Mouse (Mus musculus) heart, postnatal 0 days (tissue): Measurements from ENCODE around the gene Pard3. TPM values are rescaled to one million over a fixed set of nuclear protein-coding genes. Genes with fewer than 3 reads are reported as not detected.

Experiments
- ATAC-seq: fragments of 200-750 bp; cut with Nextera tagmentation; 2 replicates; pipeline ENCODE4 v1.8.0; 2017; ENCODE audit warnings: low read depth, moderate number of reproducible peaks, moderate library complexity; ENCODE audit not compliant: insufficient read depth
- DNase-seq: peaks from one replicate; pipeline ENCODE4 v3.0.0-alpha.2; 2016; ENCODE audit warnings: low spot score
- H3K27ac ChIP-seq: fragments of 300-500 bp; sonication (generic); 2 replicates; pipeline ENCODE4 v1.5.1; 2014; ENCODE audit warnings: low read depth, mild to moderate bottlenecking
- H3K27me3 ChIP-seq: fragments of 300-500 bp; sonication (generic); 2 replicates; pipeline ENCODE4 v1.6.1; 2014; ENCODE audit warnings: low read length, mixed read lengths; ENCODE audit not compliant: control insufficient read depth, insufficient read depth
- H3K36me3 ChIP-seq: fragments of 300-500 bp; sonication (generic); replicated peaks from 2 replicates; pipeline ENCODE4 v1.6.1; 2014; ENCODE audit warnings: low read length, mixed read lengths; ENCODE audit not compliant: control insufficient read depth, insufficient read depth
- H3K4me1 ChIP-seq: fragments of 300-500 bp; sonication (generic); 2 replicates; pipeline ENCODE4 v1.6.1; 2014; ENCODE audit warnings: antibody characterized with exemption; ENCODE audit not compliant: control insufficient read depth, insufficient read depth
- H3K4me2 ChIP-seq: fragments of 300-500 bp; sonication (generic); 2 replicates; pipeline ENCODE4 v1.6.1; 2014; ENCODE audit warnings: low read depth, mild to moderate bottlenecking, low read length, moderate library complexity
- H3K4me3 ChIP-seq: fragments of 300-500 bp; sonication (generic); 2 replicates; pipeline ENCODE4 v1.5.1; 2014; ENCODE audit warnings: low read depth, low read length
- H3K9ac ChIP-seq: fragments of 300-500 bp; sonication (generic); replicated peaks from 2 replicates; pipeline ENCODE4 v1.6.1; 2014; ENCODE audit warnings: low read depth, low read length, mixed read lengths
- H3K9me3 ChIP-seq: fragments of 300-500 bp; sonication (generic); replicated peaks from 2 replicates; pipeline ENCODE4 v1.6.1; 2016; ENCODE audit warnings: low read length; ENCODE audit not compliant: control insufficient read depth
- CTCF ChIP-seq: IDR thresholded peaks from 2 replicates; pipeline ENCODE4 v1.5.1; 2016; ENCODE audit warnings: antibody characterized with exemption, control low read depth, low read depth
- EP300 ChIP-seq: IDR thresholded peaks from 2 replicates; pipeline ENCODE4 v1.6.1; 2016; ENCODE audit warnings: antibody characterized with exemption, low read depth
- WGBS: fragments of 180-500 bp; shearing (Covaris S2); extraction: QIAGEN DNeasy Blood & Tissue Kit; methylation state at CpG from one replicate; pipeline ENCODE4 v1.1.7; 2014; 5-methylcytosine and 5-hydroxymethylcytosine counted together
- polyA plus RNA-seq: library from polyadenylated mRNA; unstranded; fragments of >200 nt; fragmentation: Nextera tagmentation; extraction: Ambion mirVana; gene quantifications from 2 replicates; pipeline ENCODE4 v1.2.1, GENCODE M21; 2015
- total RNA-seq: library from RNA; depleted of rRNA; stranded (reverse); fragments of >200 nt; gene quantifications from 2 replicates; pipeline ENCODE4 v1.2.3, GENCODE M21; 2014; ENCODE audit warnings: low replicate concordance

Gene Pard3
- total and polyA plus RNA-seq, 2 experiments from 2014 or later = 9.2 to 13.8 TPM

DNA sequence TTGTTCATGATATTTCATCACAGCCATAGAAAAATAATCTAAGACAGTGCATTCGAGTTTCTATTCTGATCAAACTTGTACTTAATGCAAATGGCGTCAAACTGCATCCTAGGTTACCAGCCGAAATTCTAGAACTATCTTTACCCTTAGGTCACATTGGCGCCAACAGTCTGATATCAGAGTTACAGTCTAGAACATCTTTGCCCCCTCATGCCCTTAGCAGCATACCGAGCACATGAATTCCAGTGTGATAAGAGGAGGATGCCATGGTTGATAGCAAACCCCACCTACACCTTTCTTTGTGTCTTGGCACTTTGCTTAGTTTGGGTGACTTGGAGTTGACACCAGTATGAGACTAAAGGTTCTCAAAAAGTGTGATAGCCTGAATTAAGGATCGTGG is 197.4 kb downstream of the Pard3 start:
- Histone ChIP-seq H3K27me3 (no peaks in the 10 kb centered on the region), H3K9ac (no peak overlapping the region), H3K36me3 (no peaks in the 10 kb centered on the region), H3K4me2 (no peak overlapping the region), H3K27ac (no peak overlapping the region), H3K9me3 (no peaks in the 10 kb centered on the region), H3K4me3 (no peak overlapping the region), H3K4me1 (peaks cover 9% of the 10 kb centered on the region; the same call in 1 of the 2 replicates)
- ATAC-seq = no peak
- TF ChIP-seq CTCF (no peak), EP300 (no peak)
- 90% methylated on average over 6 of the region's 6 CpGs for WGBS
- DNase-seq = no peak

DNA sequence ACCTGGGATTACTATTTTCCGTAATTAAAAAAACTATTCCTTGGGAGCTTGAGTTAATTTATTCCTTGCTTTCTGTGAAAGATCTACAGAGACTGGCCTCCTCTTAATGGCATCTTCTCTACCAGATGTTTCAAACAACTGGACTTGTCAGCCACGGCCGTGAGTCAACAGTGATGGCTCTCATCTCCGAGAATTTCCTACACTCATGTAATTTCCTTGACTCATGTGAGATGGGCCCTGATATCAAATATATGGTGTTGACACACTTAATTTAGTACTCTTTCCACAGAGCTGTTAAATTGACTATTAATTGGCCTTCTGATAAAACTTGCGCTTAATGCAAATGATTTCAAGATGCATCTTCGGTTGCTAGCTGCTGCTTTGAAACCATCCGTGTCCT is 198.3 kb downstream of the Pard3 start:
- H3K27ac ChIP-seq = no peak overlapping the region
- 79% methylated on average over 7 of the region's 7 CpGs for WGBS
- no peak for TF ChIP-seq EP300
- TF ChIP-seq CTCF = no peak
- H3K4me2 ChIP-seq = no peak overlapping the region
- DNase-seq = no peak
- ATAC-seq = no peak
- no peak overlapping the region for H3K4me3 ChIP-seq
- H3K36me3 ChIP-seq = no peaks in the 10 kb centered on the region
- H3K27me3 ChIP-seq = no peaks in the 10 kb centered on the region
- peaks cover 9% of the 10 kb centered on the region; the same call in 1 of the 2 replicates for H3K4me1 ChIP-seq
- no peaks in the 10 kb centered on the region for H3K9me3 ChIP-seq
- H3K9ac ChIP-seq = no peak overlapping the region

DNA sequence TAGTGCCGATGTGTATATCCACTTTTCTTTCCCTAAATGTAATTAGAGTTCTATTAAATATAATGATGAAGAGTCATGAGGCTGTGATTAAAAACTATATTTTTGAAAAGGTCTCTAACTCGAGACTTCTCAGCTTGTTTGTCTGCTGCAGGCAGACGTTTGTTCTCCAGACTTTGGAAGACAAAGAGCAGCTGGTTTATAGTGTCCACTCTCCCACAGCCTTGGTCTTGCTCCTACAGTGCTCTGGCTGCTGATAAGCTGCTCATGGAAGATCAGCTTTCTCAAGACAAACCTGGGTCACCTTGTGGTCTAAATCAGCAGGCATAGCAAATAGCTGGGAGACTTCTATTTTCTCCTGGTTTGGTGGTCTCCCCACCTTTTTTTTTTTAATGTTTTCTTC is 198.7 kb downstream of the Pard3 start:
- no peak for ATAC-seq
- H3K9ac ChIP-seq = no peak overlapping the region
- no peaks in the 10 kb centered on the region for H3K36me3 ChIP-seq
- no peaks in the 10 kb centered on the region for H3K27me3 ChIP-seq
- no peak overlapping the region for H3K4me2 ChIP-seq
- DNase-seq = no peak
- no peak overlapping the region for H3K4me3 ChIP-seq
- no peak overlapping the region for H3K27ac ChIP-seq
- TF ChIP-seq EP300 (no peak), CTCF (no peak)
- no peaks in the 10 kb centered on the region for H3K9me3 ChIP-seq
- 68% methylated on average over 3 of the region's 3 CpGs for WGBS
- peaks cover 9% of the 10 kb centered on the region; the same call in 1 of the 2 replicates for H3K4me1 ChIP-seq

DNA sequence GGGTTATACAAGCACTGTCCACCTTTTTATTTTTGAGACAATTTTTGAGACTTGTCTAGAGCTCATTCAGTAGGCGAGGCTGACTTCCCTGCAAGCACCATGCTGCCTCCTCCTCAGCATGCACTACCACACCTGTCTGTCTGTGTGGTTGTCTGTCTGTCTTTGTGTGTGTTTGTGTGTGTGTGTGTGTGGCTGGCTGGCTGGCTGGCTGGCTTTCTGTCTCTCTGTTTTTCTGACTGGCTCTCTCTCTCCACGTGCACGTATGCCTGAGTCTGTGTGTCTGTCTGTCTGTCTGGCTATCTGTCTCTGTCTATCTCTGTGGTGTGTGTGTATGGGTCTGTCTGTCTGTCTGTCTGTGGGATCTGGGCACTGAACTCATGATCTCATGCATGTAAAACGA is 199.2 kb downstream of the Pard3 start:
- Histone ChIP-seq H3K36me3 (no peaks in the 10 kb centered on the region), H3K4me2 (no peak overlapping the region), H3K9me3 (no peaks in the 10 kb centered on the region), H3K27ac (no peak overlapping the region), H3K4me1 (peaks cover 9% of the 10 kb centered on the region; the same call in 1 of the 2 replicates), H3K27me3 (no peaks in the 10 kb centered on the region), H3K4me3 (no peak overlapping the region), H3K9ac (no peak overlapping the region)
- ATAC-seq (no peak), DNase-seq (no peak)
- WGBS = 80% methylated on average over 4 of the region's 4 CpGs
- TF ChIP-seq EP300 = no peak
- no peak for TF ChIP-seq CTCF

DNA sequence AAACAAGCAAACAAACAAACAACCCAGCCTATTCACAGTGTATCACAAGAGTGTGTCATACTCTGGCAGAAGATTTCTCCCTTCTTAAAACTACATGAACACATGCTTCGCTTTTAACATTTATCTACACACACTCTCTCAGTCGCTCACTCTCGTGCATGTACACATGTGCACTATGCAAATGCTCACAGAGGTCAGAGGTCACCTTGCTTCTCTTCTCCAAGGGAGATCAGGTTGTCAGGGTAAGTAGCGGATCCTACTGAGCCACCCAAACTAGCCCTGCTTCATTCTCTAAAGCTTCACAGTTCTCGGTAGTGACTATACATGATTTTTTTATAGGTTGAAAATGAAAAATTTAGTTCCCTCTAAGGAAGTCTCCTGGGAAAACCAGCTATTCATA is 199.8 kb downstream of the Pard3 start:
- WGBS = 73% methylated on average over 5 of the region's 5 CpGs
- TF ChIP-seq EP300 (no peak), CTCF (no peak)
- Histone ChIP-seq H3K9me3 (no peaks in the 10 kb centered on the region), H3K27me3 (no peaks in the 10 kb centered on the region), H3K36me3 (no peaks in the 10 kb centered on the region), H3K27ac (no peak overlapping the region), H3K9ac (no peak overlapping the region), H3K4me3 (no peak overlapping the region), H3K4me1 (peaks cover 7% of the 10 kb centered on the region; the same call in 1 of the 2 replicates), H3K4me2 (no peak overlapping the region)
- no peak for ATAC-seq
- no peak for DNase-seq

DNA sequence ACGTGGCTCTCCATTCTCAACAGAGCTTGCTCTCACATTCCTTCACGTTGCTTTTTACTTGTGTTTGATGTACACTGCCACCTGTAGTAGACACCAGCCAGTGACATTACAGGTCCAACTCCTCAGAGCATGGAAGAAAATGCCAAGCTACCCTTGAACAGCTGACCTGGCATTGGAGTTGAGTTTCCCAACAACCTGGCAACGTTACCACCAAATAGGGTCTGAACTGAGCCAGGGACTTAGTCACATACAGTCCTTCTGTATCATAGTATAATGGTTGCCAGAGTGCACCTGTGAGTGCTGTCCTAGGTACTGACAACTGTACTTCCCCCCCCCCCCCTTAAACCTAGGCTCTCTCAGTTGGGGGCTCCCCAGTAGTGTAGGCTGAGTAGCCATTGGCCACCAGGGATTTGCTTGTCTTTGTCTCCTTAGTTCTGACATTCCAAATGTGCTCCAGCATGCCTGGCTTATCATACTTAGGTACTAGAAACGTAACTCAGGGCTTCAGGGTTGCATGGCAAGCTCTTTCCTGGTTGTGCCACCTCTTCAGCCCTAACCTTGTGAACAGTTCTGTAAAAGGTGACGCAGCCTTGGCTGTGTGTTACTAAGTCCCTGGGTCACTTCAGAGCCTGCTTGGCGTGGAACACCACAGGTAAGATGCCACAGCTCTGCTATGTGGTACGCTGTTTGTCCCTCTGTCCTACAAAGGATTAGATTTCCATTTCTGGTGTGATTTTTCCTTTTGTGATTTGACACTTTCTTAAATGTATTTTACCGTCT is 201.2 kb downstream of the Pard3 start:
- ATAC-seq = no peak
- TF ChIP-seq CTCF = no peak
- no peak for TF ChIP-seq EP300
- Histone ChIP-seq H3K4me2 (no peak overlapping the region), H3K27ac (no peak overlapping the region), H3K4me3 (no peak overlapping the region), H3K36me3 (no peaks in the 10 kb centered on the region), H3K4me1 (no peaks in the 10 kb centered on the region), H3K9me3 (no peaks in the 10 kb centered on the region), H3K9ac (no peak overlapping the region), H3K27me3 (no peaks in the 10 kb centered on the region)
- 76% methylated on average over 8 of the region's 8 CpGs for WGBS
- no peak for DNase-seq
